Mouse (Mus musculus): ENCODE measurements around the gene Slc7a11.

The Slc7a11 gene

GRCm38 (mm10) chr3:50388288-50388687 is 55.1 kb downstream of the Slc7a11 start:
- no peak for DNase-seq

- no peak for DNase-seq
Measured at GRCm38 (mm10) chr3:50387280-50387679, 56.1 kb downstream of the Slc7a11 start.

GRCm38 (mm10) chr3:50386561-50387221 is 56.7 kb downstream of the Slc7a11 start:
- DNase-seq, result no peak

GRCm38 (mm10) chr3:50386066-50386465 is 57.3 kb downstream of the Slc7a11 start:
- DNase-seq, result no peak

GRCm38 (mm10) chr3:50382729-50383128 is 60.7 kb downstream of the Slc7a11 start:
- DNase-seq, result no peak

GRCm38 (mm10) chr3:50381861-50382693 is 61.3 kb downstream of the Slc7a11 start:
- no peak for DNase-seq

GRCm38 (mm10) chr3:50381160-50381860 is 62.1 kb downstream of the Slc7a11 start:
- peak; percentile 35 for DNase-seq

GRCm38 (mm10) chr3:50379942-50380341 is 63.5 kb downstream of the Slc7a11 start:
- no peak for DNase-seq

- DNase-seq, result no peak
Measured at GRCm38 (mm10) chr3:50375477-50375876, 67.9 kb downstream of the Slc7a11 start.

GRCm38 (mm10) chr3:50369791-50370190 is 73.6 kb downstream of the Slc7a11 start:
- no peak for DNase-seq

GRCm38 (mm10) chr3:50367175-50367574 is 76.2 kb downstream of the Slc7a11 start:
- DNase-seq, result no peak

- no peak for DNase-seq
Measured at GRCm38 (mm10) chr3:50363659-50364058, 79.8 kb downstream of the Slc7a11 start.

- no peak for DNase-seq
Measured at GRCm38 (mm10) chr3:50347081-50347480, 96.3 kb downstream of the Slc7a11 start.

GRCm38 (mm10) chr3:50344411-50344810 is 99.0 kb downstream of the Slc7a11 start:
- no peak for DNase-seq

GRCm38 (mm10) chr3:50324524-50324923 is 118.9 kb downstream of the Slc7a11 start:
- DNase-seq, result no peak

- DNase-seq, result no peak
Measured at GRCm38 (mm10) chr3:50323881-50324280, 119.5 kb downstream of the Slc7a11 start.

- no peak for DNase-seq
Measured at GRCm38 (mm10) chr3:50320862-50321261, 122.6 kb downstream of the Slc7a11 start.

GRCm38 (mm10) chr3:50318074-50318473 is 125.3 kb downstream of the Slc7a11 start:
- DNase-seq, result no peak

- DNase-seq, result no peak
Measured at GRCm38 (mm10) chr3:50313816-50314215, 129.6 kb downstream of the Slc7a11 start.

- no peak for DNase-seq
Measured at GRCm38 (mm10) chr3:50307339-50308327, 135.8 kb downstream of the Slc7a11 start.

- DNase-seq, result peak; percentile 26
Measured at GRCm38 (mm10) chr3:50306334-50306733, 137.1 kb downstream of the Slc7a11 start.

GRCm38 (mm10) chr3:50304137-50304536 is 139.3 kb downstream of the Slc7a11 start:
- DNase-seq, result peak; percentile 22
